Mouse (Mus musculus) embryonic facial prominence, embryonic 15.5 days (tissue): Measurements from ENCODE around the gene Galnt2. TPM values are rescaled to one million over a fixed set of nuclear protein-coding genes. Genes with fewer than 3 reads are reported as not detected.

Source experiments
- ATAC-seq: fragments of 200-750 bp; cut with Nextera tagmentation; 2 replicates; pipeline ENCODE4 v1.8.0; 2017; ENCODE audit warnings: low read depth, moderate TSS enrichment; ENCODE audit not compliant: insufficient number of reproducible peaks, low FRiP score, low TSS enrichment
- H3K27ac ChIP-seq: fragments of 300-500 bp; sonication (generic); replicated peaks from 2 replicates; pipeline ENCODE4 v1.5.1; 2015; ENCODE audit warnings: mild to moderate bottlenecking, inconsistent platforms
- H3K27me3 ChIP-seq: fragments of 300-500 bp; sonication (generic); 2 replicates; pipeline ENCODE4 v1.6.1; 2015; ENCODE audit warnings: inconsistent platforms
- H3K36me3 ChIP-seq: fragments of 300-500 bp; sonication (generic); 2 replicates; pipeline ENCODE4 v1.6.1; 2015; ENCODE audit warnings: mild to moderate bottlenecking, inconsistent platforms
- H3K4me1 ChIP-seq: fragments of 300-500 bp; sonication (generic); 2 replicates; pipeline ENCODE4 v1.6.1; 2015; ENCODE audit warnings: inconsistent platforms
- H3K4me2 ChIP-seq: fragments of 300-500 bp; sonication (generic); replicated peaks from 2 replicates; pipeline ENCODE4 v1.6.1; 2015; ENCODE audit warnings: mild to moderate bottlenecking, inconsistent platforms
- H3K4me3 ChIP-seq: fragments of 300-500 bp; sonication (generic); replicated peaks from 2 replicates; pipeline ENCODE4 v1.5.1; 2015; ENCODE audit warnings: mild to moderate bottlenecking, inconsistent platforms
- H3K9ac ChIP-seq: fragments of 300-500 bp; sonication (generic); 2 replicates; pipeline ENCODE4 v1.6.1; 2015; ENCODE audit warnings: inconsistent platforms
- H3K9me3 ChIP-seq: fragments of 300-500 bp; sonication (generic); replicated peaks from 2 replicates; pipeline ENCODE4 v1.6.1; 2016; ENCODE audit warnings: inconsistent platforms
- WGBS: fragments of 180-500 bp; shearing (Covaris S2); methylation state at CpG from one replicate; pipeline ENCODE4 v1.1.7; 2015; 5-methylcytosine and 5-hydroxymethylcytosine counted together
- polyA plus RNA-seq: library from polyadenylated mRNA; unstranded; fragments of >200 nt; fragmentation: Nextera tagmentation; extraction: Ambion mirVana; gene quantifications from 2 replicates; pipeline ENCODE4 v1.2.1, GENCODE M21; 2015

Gene Galnt2
- polyA plus RNA-seq, 1 experiment from 2014 or later = 40.0 TPM

DNA sequence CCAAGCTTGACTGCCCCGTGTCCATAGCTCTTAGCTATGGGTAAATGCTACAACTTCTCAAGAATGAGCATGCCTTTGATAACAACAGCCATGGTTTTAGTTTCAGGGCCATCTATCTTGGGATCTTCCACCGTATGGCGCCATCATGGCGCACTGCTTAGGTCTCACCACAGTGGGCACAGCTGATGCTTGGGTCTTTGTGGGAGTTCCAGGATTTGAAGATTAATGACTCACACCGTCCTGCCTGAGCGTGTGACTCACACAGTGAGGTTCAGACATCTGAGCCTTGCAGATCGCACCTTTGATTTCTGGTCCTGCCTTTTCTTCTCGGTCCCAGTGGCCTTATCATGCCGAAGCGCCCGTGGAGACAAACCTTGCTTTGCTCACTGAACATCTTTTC is 39.7 kb downstream of the Galnt2 start:
- H3K4me3 ChIP-seq = no peak overlapping the region
- H3K9me3 ChIP-seq = no peaks in the 10 kb centered on the region
- H3K4me2 ChIP-seq = no peak overlapping the region
- no peaks in the 10 kb centered on the region for H3K27me3 ChIP-seq
- peaks cover 4% of the 10 kb centered on the region; the same call in 1 of the 2 replicates for H3K36me3 ChIP-seq
- no peak overlapping the region for H3K27ac ChIP-seq
- 86% methylated on average over 11 of the region's 11 CpGs for whole genome bisulfite sequencing
- H3K4me1 ChIP-seq = peaks cover 39% of the 10 kb centered on the region
- ATAC-seq = no peak
- H3K9ac ChIP-seq = no peak overlapping the region

DNA sequence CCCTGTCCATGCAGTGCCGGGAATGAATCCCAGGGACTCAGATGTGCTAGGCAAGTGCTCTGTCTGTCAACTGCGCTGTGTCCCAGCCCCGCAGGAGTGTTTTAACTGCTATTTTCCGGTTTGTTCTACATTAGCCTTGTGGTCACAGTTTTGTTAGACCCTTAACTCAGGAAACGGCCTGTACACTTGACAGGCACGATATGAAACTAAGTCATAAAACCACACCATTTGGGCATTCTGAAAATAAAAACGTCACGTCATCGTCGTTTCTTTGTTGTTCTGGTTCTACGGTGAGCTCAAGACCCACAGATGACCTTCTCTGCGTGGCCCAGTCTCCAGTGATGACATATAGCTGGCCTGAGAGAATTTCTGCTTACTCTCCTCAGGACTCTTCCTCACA is 40.3 kb downstream of the Galnt2 start:
- 79% methylated on average over 12 of the region's 12 CpGs for WGBS
- Histone ChIP-seq H3K4me2 (no peak overlapping the region), H3K9me3 (no peaks in the 10 kb centered on the region), H3K27ac (no peak overlapping the region), H3K36me3 (peaks cover 6% of the 10 kb centered on the region; the same call in 1 of the 2 replicates), H3K27me3 (no peaks in the 10 kb centered on the region), H3K9ac (no peak overlapping the region), H3K4me1 (peaks cover 39% of the 10 kb centered on the region), H3K4me3 (no peak overlapping the region)
- no peak for ATAC-seq

- no peaks in the 10 kb centered on the region for H3K9me3 ChIP-seq
- WGBS = 59% methylated on average over 3 of the region's 3 CpGs
- H3K4me3 ChIP-seq = no peak overlapping the region
- no peak for ATAC-seq
- H3K27me3 ChIP-seq = no peaks in the 10 kb centered on the region
- no peak overlapping the region for H3K9ac ChIP-seq
- H3K36me3 ChIP-seq = peaks cover 6% of the 10 kb centered on the region; the same call in 1 of the 2 replicates
- no peak overlapping the region for H3K27ac ChIP-seq
- H3K4me2 ChIP-seq = no peak overlapping the region
- peaks cover 47% of the 10 kb centered on the region for H3K4me1 ChIP-seq
Measured at GRCm38 (mm10) chr8:124272792-124273191, 41.6 kb downstream of the Galnt2 start.

GRCm38 (mm10) chr8:124273606-124274218 is 42.5 kb downstream of the Galnt2 start:
- Histone ChIP-seq H3K4me2 (no peak overlapping the region), H3K4me3 (no peak overlapping the region), H3K4me1 (peaks cover 56% of the 10 kb centered on the region), H3K9me3 (no peaks in the 10 kb centered on the region), H3K27ac (no peak overlapping the region), H3K36me3 (peaks cover 6% of the 10 kb centered on the region; the same call in 1 of the 2 replicates), H3K9ac (no peak overlapping the region), H3K27me3 (no peaks in the 10 kb centered on the region)
- no peak for ATAC-seq
- 60% methylated on average over 8 of the region's 8 CpGs for WGBS

GRCm38 (mm10) chr8:124274441-124275120 is 43.4 kb downstream of the Galnt2 start:
- H3K9me3 ChIP-seq = no peaks in the 10 kb centered on the region
- H3K9ac ChIP-seq = no peak overlapping the region
- no peaks in the 10 kb centered on the region for H3K27me3 ChIP-seq
- H3K4me1 ChIP-seq = peaks cover 57% of the 10 kb centered on the region
- H3K27ac ChIP-seq = no peak overlapping the region
- peaks cover 6% of the 10 kb centered on the region; the same call in 1 of the 2 replicates for H3K36me3 ChIP-seq
- no peak overlapping the region for H3K4me3 ChIP-seq
- no peak overlapping the region for H3K4me2 ChIP-seq
- WGBS = 73% methylated on average over 10 of the region's 10 CpGs
- no peak for ATAC-seq

DNA sequence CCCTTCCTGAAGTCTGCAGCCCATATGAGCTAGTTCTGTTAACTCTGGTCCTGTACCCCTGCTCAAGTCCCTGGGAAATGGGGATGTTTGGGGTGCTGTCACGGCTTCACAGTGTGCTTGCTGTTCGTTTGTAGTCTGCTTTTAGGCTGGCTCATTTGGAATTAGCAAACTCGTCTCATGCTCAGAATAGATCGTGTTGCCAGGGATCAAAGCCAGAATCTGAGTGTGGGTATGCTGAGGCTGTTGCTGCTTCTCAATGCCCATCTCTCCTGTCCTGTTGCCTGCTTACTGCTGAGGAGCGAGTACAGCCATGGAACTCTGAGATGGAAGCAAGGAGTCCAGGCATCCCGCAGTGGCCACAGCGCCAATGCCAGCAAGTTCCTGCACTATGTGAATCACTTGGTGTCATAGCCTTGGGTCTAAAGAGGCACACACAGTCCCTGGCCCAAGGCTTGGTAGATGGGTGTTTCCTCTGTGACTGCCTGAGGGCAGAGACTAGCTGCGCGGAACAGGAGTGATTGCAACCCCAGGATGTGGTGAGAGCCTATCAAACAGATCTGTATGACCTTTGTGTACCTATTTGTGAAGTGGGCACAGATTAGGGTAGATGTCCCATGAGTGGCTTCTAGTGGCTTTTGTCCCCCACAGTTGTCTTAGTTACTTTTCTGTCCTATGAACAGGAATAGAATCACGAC is 44.3 kb downstream of the Galnt2 start:
- no peaks in the 10 kb centered on the region for H3K27me3 ChIP-seq
- H3K4me2 ChIP-seq = no peak overlapping the region
- no peak overlapping the region for H3K9ac ChIP-seq
- peaks cover 55% of the 10 kb centered on the region for H3K4me1 ChIP-seq
- H3K4me3 ChIP-seq = no peak overlapping the region
- no peak overlapping the region for H3K27ac ChIP-seq
- H3K9me3 ChIP-seq = no peaks in the 10 kb centered on the region
- WGBS = 79% methylated on average over 10 of the region's 10 CpGs
- peaks cover 6% of the 10 kb centered on the region; the same call in 1 of the 2 replicates for H3K36me3 ChIP-seq
- no peak for ATAC-seq

- Histone ChIP-seq H3K27ac (0 out of 2 replicates have a peak overlapping the region, but pooled peaks have one; percentile 3), H3K4me1 (peaks cover 58% of the 10 kb centered on the region), H3K9ac (no peak overlapping the region), H3K4me3 (no peak overlapping the region), H3K4me2 (no peak overlapping the region), H3K27me3 (no peaks in the 10 kb centered on the region), H3K36me3 (peaks cover 6% of the 10 kb centered on the region; the same call in 1 of the 2 replicates), H3K9me3 (no peaks in the 10 kb centered on the region)
- ATAC-seq = no peak
- WGBS = 64% methylated on average over 24 of the region's 24 CpGs
Measured at GRCm38 (mm10) chr8:124277951-124278910, 47.0 kb downstream of the Galnt2 start.

DNA sequence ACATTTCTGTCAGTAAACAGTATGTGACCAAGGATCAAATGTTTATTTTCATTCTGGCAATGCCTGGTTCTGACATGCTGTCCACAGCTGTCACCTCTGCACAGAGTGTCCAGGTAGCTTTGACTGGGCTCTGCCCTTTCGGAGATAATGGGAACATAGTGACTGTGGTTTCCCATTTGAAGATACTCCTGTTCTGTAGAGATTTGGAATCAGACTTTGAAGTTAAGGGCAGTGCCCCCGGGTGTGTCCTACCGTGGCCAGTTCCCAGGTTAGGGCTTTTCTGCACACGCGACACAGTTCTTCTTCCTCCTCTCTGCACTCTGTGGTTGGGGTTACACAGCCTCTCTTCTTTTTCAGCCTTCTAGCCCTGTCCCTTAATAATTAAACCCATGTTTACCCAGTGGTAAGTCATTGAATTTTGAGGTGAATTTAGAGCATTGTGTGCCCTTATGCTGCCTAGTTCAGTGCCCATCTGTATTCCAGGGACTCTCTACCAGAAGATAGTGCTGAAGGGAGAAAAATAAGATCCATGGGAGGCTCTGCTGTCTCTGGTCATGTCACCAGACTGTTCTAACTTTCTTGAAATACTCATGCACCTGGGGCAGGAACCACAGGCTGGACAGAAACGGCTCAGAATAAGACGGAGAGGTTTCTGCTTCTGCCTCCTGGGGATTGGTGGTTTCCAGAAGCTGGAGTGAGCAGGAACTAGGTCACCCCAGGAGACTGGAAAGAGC is 47.9 kb downstream of the Galnt2 start:
- Histone ChIP-seq H3K4me1 (peaks cover 58% of the 10 kb centered on the region), H3K9ac (no peak overlapping the region), H3K4me3 (no peak overlapping the region), H3K27me3 (no peaks in the 10 kb centered on the region), H3K27ac (no peak overlapping the region), H3K4me2 (no peak overlapping the region), H3K36me3 (peaks cover 6% of the 10 kb centered on the region; the same call in 1 of the 2 replicates), H3K9me3 (no peaks in the 10 kb centered on the region)
- ATAC-seq = no peak
- WGBS = 79% methylated on average over 7 of the region's 7 CpGs

DNA sequence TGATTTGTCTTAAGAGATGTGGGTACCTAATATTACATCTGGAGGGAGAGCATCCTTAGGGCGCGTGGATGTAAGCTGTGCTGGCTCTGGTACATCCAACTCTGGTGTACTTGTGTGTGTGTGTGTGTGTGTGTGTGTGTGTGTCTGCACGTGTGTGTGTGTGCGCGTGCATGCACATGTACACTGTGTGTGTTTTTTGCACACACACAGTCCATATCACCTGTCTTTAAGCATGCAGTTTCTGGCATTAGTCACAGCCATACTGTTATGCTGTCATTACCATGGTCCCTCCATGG is 48.4 kb downstream of the Galnt2 start:
- WGBS = 86% methylated on average over 5 of the region's 5 CpGs
- ATAC-seq = no peak
- H3K27me3 ChIP-seq = no peaks in the 10 kb centered on the region
- no peak overlapping the region for H3K27ac ChIP-seq
- H3K9me3 ChIP-seq = no peaks in the 10 kb centered on the region
- peaks cover 58% of the 10 kb centered on the region for H3K4me1 ChIP-seq
- peaks cover 6% of the 10 kb centered on the region; the same call in 1 of the 2 replicates for H3K36me3 ChIP-seq
- no peak overlapping the region for H3K9ac ChIP-seq
- no peak overlapping the region for H3K4me2 ChIP-seq
- no peak overlapping the region for H3K4me3 ChIP-seq

DNA sequence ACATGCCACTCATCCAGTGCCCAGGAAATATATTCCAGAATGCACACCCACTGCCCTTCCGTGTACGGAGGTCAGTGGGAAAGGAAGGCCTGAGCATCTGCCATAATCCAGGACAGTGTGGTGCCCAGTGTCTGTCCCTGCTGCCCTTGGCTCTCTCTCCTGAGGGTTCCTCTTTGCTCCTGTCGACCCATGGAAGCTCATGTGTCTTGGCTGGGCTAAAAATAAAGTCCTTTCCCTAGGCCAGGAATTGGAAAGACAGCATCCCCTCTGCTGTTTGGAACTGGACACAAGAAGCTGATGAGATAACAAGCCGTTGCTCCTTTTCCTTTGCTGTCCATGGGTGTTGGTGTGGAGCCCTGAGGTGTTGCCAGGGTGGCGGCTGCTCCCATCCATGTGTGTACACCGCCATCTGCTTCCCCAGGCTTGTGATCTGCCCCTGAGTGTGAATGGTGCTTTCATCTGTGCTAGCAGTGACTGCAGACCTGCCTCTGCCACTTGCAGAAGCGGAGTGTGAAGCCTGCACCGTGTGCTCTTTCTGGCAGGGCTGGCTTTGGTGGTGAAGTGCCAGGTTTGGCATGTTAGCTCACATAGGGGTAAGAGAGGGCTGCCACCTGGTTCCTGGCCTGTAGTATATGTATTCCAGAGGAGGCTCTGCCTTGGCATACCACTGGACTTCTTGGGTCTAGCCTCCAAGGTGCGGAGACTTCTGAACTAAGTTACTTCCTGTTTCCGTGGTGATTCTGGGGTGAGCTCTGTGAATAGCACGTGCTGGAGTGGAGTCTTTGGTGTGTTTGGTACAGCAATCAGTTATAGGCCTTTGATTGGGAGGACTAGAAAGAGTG is 50.7 kb downstream of the Galnt2 start:
- Histone ChIP-seq H3K36me3 (no peaks in the 10 kb centered on the region), H3K4me2 (no peak overlapping the region), H3K27ac (no peak overlapping the region), H3K27me3 (no peaks in the 10 kb centered on the region), H3K9me3 (no peaks in the 10 kb centered on the region), H3K4me1 (peaks cover 62% of the 10 kb centered on the region), H3K9ac (no peak overlapping the region), H3K4me3 (no peak overlapping the region)
- ATAC-seq = no peak
- WGBS = 70% methylated on average over 11 of the region's 11 CpGs
